8 mouse cellular contexts compared by ENCODE assay signal in genomic region chr9:54700174-54700475, GRCm38 (mm10). TPM values are rescaled to one million over a fixed set of nuclear protein-coding genes. Genes with fewer than 3 reads are reported as not detected.
DNase-seq lines count a peak whose midpoint lies in the region; ATAC-seq lines count a peak whose summit lies in the region.

No protein-coding gene starts in this region.

- peak overlapping the region; percentile 75 for H3K9ac ChIP-seq in forebrain, embryonic 13.5 days
- peak overlapping the region; percentile 84 for H3K9ac ChIP-seq in limb, embryonic 12.5 days (replicated peaks)
- H3K9ac ChIP-seq in neural tube, embryonic 13.5 days = peak overlapping the region; percentile 71

- H3K4me3 ChIP-seq in forebrain, embryonic 13.5 days = peak overlapping the region; percentile 67
- peak overlapping the region; percentile 70 for H3K4me3 ChIP-seq in limb, embryonic 12.5 days (replicated peaks)
- peak overlapping the region; percentile 69 for H3K4me3 ChIP-seq in neural tube, embryonic 13.5 days

- no peaks in the 10 kb centered on the region for H3K36me3 ChIP-seq in forebrain, embryonic 13.5 days (ENCODE audit: poor library complexity, severe bottlenecking)
- no peaks in the 10 kb centered on the region for H3K36me3 ChIP-seq in limb, embryonic 12.5 days
- H3K36me3 ChIP-seq in neural tube, embryonic 13.5 days = no peaks in the 10 kb centered on the region

- 32% methylated on average over 9 of the region's 9 CpGs for WGBS in forebrain, embryonic 13.5 days
- WGBS in limb, embryonic 12.5 days = 23% methylated on average over 9 of the region's 9 CpGs
- WGBS in neural tube, embryonic 13.5 days = 28% methylated on average over 9 of the region's 9 CpGs

- no peak overlapping the region for H3K27ac ChIP-seq in forebrain, embryonic 13.5 days
- H3K27ac ChIP-seq in limb, embryonic 12.5 days = no peak overlapping the region
- H3K27ac ChIP-seq in neural tube, embryonic 13.5 days (replicated peaks) = no peak overlapping the region

- H3K4me1 ChIP-seq in forebrain, embryonic 13.5 days = peaks cover 11% of the 10 kb centered on the region; the same call in 1 of the 2 replicates
- H3K4me1 ChIP-seq in limb, embryonic 12.5 days (replicated peaks) = peaks cover 12% of the 10 kb centered on the region
- peaks cover 24% of the 10 kb centered on the region for H3K4me1 ChIP-seq in neural tube, embryonic 13.5 days (replicated peaks)

- peak; percentile 14 for DNase-seq in gastrocnemius, adult 18-20 months (ENCODE audit: low spot score)
- DNase-seq in gastrocnemius, postnatal 4 days (ENCODE audit: low spot score in 2 of 2) = no peak
- no peak for DNase-seq in adrenal gland, adult 18-20 months (ENCODE audit: low spot score in 2 of 2)
- DNase-seq in frontal cortex, adult 2 months (ENCODE audit: extremely low spot score in 1 of 2, low spot score in 1 of 2) = no peak

- H3K27me3 ChIP-seq in forebrain, embryonic 13.5 days = peaks cover 46% of the 10 kb centered on the region
- H3K27me3 ChIP-seq in limb, embryonic 12.5 days = peaks cover 51% of the 10 kb centered on the region
- peaks cover 53% of the 10 kb centered on the region for H3K27me3 ChIP-seq in neural tube, embryonic 13.5 days

- peak; percentile 5 for ATAC-seq in CD4-positive, CD25-positive, alpha-beta regulatory T cell, adult 4 months
- ATAC-seq in forebrain, embryonic 13.5 days = no peak
- ATAC-seq in limb, embryonic 12.5 days (ENCODE audit: insufficient number of reproducible peaks, insufficient read depth, low FRiP score, low TSS enrichment, low read depth) = peak; percentile 13; the same call in 1 of the 2 replicates
- ATAC-seq in neural tube, embryonic 13.5 days (ENCODE audit: low read depth) = no peak; the same call in 1 of the 2 replicates

- H3K4me2 ChIP-seq in forebrain, embryonic 13.5 days = peak overlapping the region; percentile 85
- peak overlapping the region; percentile 91 for H3K4me2 ChIP-seq in limb, embryonic 12.5 days
- H3K4me2 ChIP-seq in neural tube, embryonic 13.5 days = peak overlapping the region; percentile 87

- H3K9me3 ChIP-seq in forebrain, embryonic 13.5 days (replicated peaks) = no peaks in the 10 kb centered on the region
- no peaks in the 10 kb centered on the region for H3K9me3 ChIP-seq in limb, embryonic 12.5 days
- no peaks in the 10 kb centered on the region for H3K9me3 ChIP-seq in neural tube, embryonic 13.5 days

RNA-seq across cellular contexts. Expression of gene Dnaja4, which starts 1.5 kb away (rescaled TPM):
- total RNA-seq in gastrocnemius, adult 18-20 months (2021) = 100 to 1,000 TPM in 1 of 2 experiments, 10 to 100 TPM in 1; 60.1 to 115 TPM
- total RNA-seq in gastrocnemius, postnatal 4 days (2021) = 10 to 100 TPM; 38.7 to 49.3 TPM
- 1 to 10 TPM; 2.9 to 4.0 TPM for polyA plus RNA-seq in CD4-positive, CD25-positive, alpha-beta regulatory T cell, adult 4 months (2017; shearing (Covaris generic))
- 3.0 and 3.6 TPM in 2 replicates for polyA plus RNA-seq in forebrain, embryonic 13.5 days (2015; fragmentation: Nextera tagmentation; extraction: Ambion mirVana)
- 5.6 and 6.9 TPM in 2 replicates for polyA plus RNA-seq in limb, embryonic 12.5 days (2016; fragmentation: Nextera tagmentation; extraction: Ambion mirVana)
- polyA plus RNA-seq in neural tube, embryonic 13.5 days (2015; fragmentation: Nextera tagmentation; extraction: Ambion mirVana) = 3.9 and 6.0 TPM in 2 replicates
- 10 to 100 TPM; 34.7 to 51.7 TPM for total RNA-seq in adrenal gland, adult 18-20 months (2021)
- 46.2 and 46.6 TPM in 2 replicates for polyA plus RNA-seq in frontal cortex, adult 2 months (2012; rRNA removed)

RNA-seq across cellular contexts. Expression of gene Wdr61, which starts 34.2 kb away (rescaled TPM):
- 10 to 100 TPM; 19.0 to 21.6 TPM for total RNA-seq in gastrocnemius, adult 18-20 months (2021)
- 10 to 100 TPM; 44.2 to 45.1 TPM for total RNA-seq in gastrocnemius, postnatal 4 days (2021)
- 100 to 1,000 TPM; 127 to 147 TPM for polyA plus RNA-seq in CD4-positive, CD25-positive, alpha-beta regulatory T cell, adult 4 months (2017; shearing (Covaris generic))
- 149 and 151 TPM in 2 replicates for polyA plus RNA-seq in forebrain, embryonic 13.5 days (2015; fragmentation: Nextera tagmentation; extraction: Ambion mirVana)
- 155 and 166 TPM in 2 replicates for polyA plus RNA-seq in limb, embryonic 12.5 days (2016; fragmentation: Nextera tagmentation; extraction: Ambion mirVana)
- 94.3 and 96.3 TPM in 2 replicates for polyA plus RNA-seq in neural tube, embryonic 13.5 days (2015; fragmentation: Nextera tagmentation; extraction: Ambion mirVana)
- total RNA-seq in adrenal gland, adult 18-20 months (2021) = 10 to 100 TPM; 66.4 to 71.3 TPM
- polyA plus RNA-seq in frontal cortex, adult 2 months (2012; rRNA removed) = 63.2 and 66.1 TPM in 2 replicates

RNA-seq across cellular contexts. Expression of gene Acsbg1, which starts 38.5 kb away (rescaled TPM):
- under 1 TPM; 0.14 to 0.57 TPM for total RNA-seq in gastrocnemius, adult 18-20 months (2021)
- under 1 TPM; 0.36 to 0.66 TPM for total RNA-seq in gastrocnemius, postnatal 4 days (2021)
- polyA plus RNA-seq in CD4-positive, CD25-positive, alpha-beta regulatory T cell, adult 4 months (2017; shearing (Covaris generic)) = 10 to 100 TPM; 41.1 to 75.2 TPM
- polyA plus RNA-seq in forebrain, embryonic 13.5 days (2015; fragmentation: Nextera tagmentation; extraction: Ambion mirVana) = 14.7 and 16.1 TPM in 2 replicates
- 0.12 and 0.20 TPM in 2 replicates for polyA plus RNA-seq in limb, embryonic 12.5 days (2016; fragmentation: Nextera tagmentation; extraction: Ambion mirVana)
- polyA plus RNA-seq in neural tube, embryonic 13.5 days (2015; fragmentation: Nextera tagmentation; extraction: Ambion mirVana) = 17.0 TPM in 2 replicates
- total RNA-seq in adrenal gland, adult 18-20 months (2021) = 100 to 1,000 TPM; 221 to 307 TPM
- polyA plus RNA-seq in frontal cortex, adult 2 months (2012; rRNA removed) = 202 and 203 TPM in 2 replicates

Comparison
In these comparisons a context has a peak if more than half of its experiments do, and no peak if none do; other contexts are left out.
1. ATAC-seq: peak in CD4-positive, CD25-positive, alpha-beta regulatory T cell, adult 4 months (single experiment) and limb, embryonic 12.5 days (single experiment); none in forebrain, embryonic 13.5 days (single experiment) and neural tube, embryonic 13.5 days (single experiment).
2. RNA of gene Acsbg1, which starts 38.5 kb away (polyA plus RNA-seq): 202 to 203 TPM in frontal cortex, adult 2 months, 41.1 to 75.2 TPM in CD4-positive, CD25-positive, alpha-beta regulatory T cell, adult 4 months, 17.0 TPM in neural tube, embryonic 13.5 days and 14.7 to 16.1 TPM in forebrain, embryonic 13.5 days; 0.12 to 0.20 TPM in limb, embryonic 12.5 days; every median in the first group is over 10 times any median in the second.
3. Peak in every context shown above with its lines, with median percentiles within 50 percentile points of each other: H3K4me2 ChIP-seq, H3K4me3 ChIP-seq and H3K9ac ChIP-seq.